Mouse (Mus musculus): ENCODE measurements around the gene Gm21518.
"Not testable (repeated sequence)": the region's sequence is repeated elsewhere in the genome, so short reads cannot be mapped to it uniquely, and the experiment has no call there.

Gene Gm21518

DNA sequence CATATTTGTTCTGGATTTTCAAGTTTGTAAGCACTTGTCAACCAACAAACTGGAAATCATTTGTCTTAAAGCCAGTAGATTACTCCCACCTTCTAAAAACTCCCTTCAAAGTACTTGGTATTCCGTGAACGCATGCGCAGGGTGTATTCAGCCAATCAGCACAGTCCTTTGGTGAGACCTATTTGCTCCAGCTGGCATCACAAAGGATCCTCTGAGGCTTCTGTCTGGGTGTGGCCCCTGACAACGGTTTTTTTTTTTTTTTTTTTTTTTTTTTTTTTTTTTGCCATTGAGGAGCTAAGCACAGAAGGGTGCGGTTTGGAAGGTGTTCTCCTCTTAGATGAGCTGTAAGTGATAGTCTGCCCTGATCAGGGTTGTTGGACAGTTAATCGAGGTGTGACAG, at the start of gene Gm21518:
Gm21518 (plus strand) TSS at position 301 of the 400 bp plus-strand sequence.
- DNase-seq: not testable (repeated sequence)
